Mouse (Mus musculus): ENCODE data around the gene Muc3. TPM values are rescaled to one million over a fixed set of nuclear protein-coding genes. Genes with fewer than 3 reads are reported as not detected.

Gene Muc3
- polyA plus RNA-seq, 1 experiment from 2014 or later = not detected

Other genes with a start within 250 kb of the Muc3 start
- 73.6 and 84.0 TPM in 2 replicates for gene Ift22, start 241.2 kb downstream of the Muc3 start, polyA plus RNA-seq (2016; fragmentation: Nextera tagmentation; extraction: Ambion mirVana)
- 262 and 277 TPM in 2 replicates for gene Fis1, start 196.0 kb downstream of the Muc3 start, polyA plus RNA-seq (2016; fragmentation: Nextera tagmentation; extraction: Ambion mirVana)
- 0.13 and 0.39 TPM in 2 replicates for gene Cldn15, start 182.7 kb downstream of the Muc3 start, polyA plus RNA-seq (2016; fragmentation: Nextera tagmentation; extraction: Ambion mirVana)
- 39.4 and 40.8 TPM in 2 replicates for gene Plod3, start 162.3 kb downstream of the Muc3 start, polyA plus RNA-seq (2016; fragmentation: Nextera tagmentation; extraction: Ambion mirVana)
- gene Znhit1, start 161.3 kb downstream of the Muc3 start, polyA plus RNA-seq (2016; fragmentation: Nextera tagmentation; extraction: Ambion mirVana) = 116 and 119 TPM in 2 replicates
- gene Vgf, start 122.9 kb downstream of the Muc3 start, polyA plus RNA-seq (2016; fragmentation: Nextera tagmentation; extraction: Ambion mirVana) = 0.16 TPM in 1 of 2 replicates, not detected in the other
- gene Ap1s1, start 103.2 kb downstream of the Muc3 start, polyA plus RNA-seq (2016; fragmentation: Nextera tagmentation; extraction: Ambion mirVana) = 155 and 170 TPM in 2 replicates
- 0.36 and 0.39 TPM in 2 replicates for gene Serpine1, start 77.1 kb downstream of the Muc3 start, polyA plus RNA-seq (2016; fragmentation: Nextera tagmentation; extraction: Ambion mirVana)
- gene Trim56, start 33.1 kb downstream of the Muc3 start, polyA plus RNA-seq (2016; fragmentation: Nextera tagmentation; extraction: Ambion mirVana) = 5.6 and 7.0 TPM in 2 replicates
- gene Muc3a, start 63.1 kb upstream of the Muc3 start, polyA plus RNA-seq (2016; fragmentation: Nextera tagmentation; extraction: Ambion mirVana) = not detected in 2 replicates
- 1.7 and 1.8 TPM in 2 replicates for gene Ache, start 138.2 kb upstream of the Muc3 start, polyA plus RNA-seq (2016; fragmentation: Nextera tagmentation; extraction: Ambion mirVana)
- gene Ufsp1, start 145.3 kb upstream of the Muc3 start, polyA plus RNA-seq (2016; fragmentation: Nextera tagmentation; extraction: Ambion mirVana) = 8.1 and 8.5 TPM in 2 replicates
- 200 and 201 TPM in 2 replicates for gene Srrt, start 158.4 kb upstream of the Muc3 start, polyA plus RNA-seq (2016; fragmentation: Nextera tagmentation; extraction: Ambion mirVana)
- gene Trip6, start 165.1 kb upstream of the Muc3 start, polyA plus RNA-seq (2016; fragmentation: Nextera tagmentation; extraction: Ambion mirVana) = 73.4 and 75.9 TPM in 2 replicates
- gene Slc12a9, start 184.3 kb upstream of the Muc3 start, polyA plus RNA-seq (2016; fragmentation: Nextera tagmentation; extraction: Ambion mirVana) = 10.4 and 10.6 TPM in 2 replicates
- 66.3 and 81.0 TPM in 2 replicates for gene Ephb4, start 200.8 kb upstream of the Muc3 start, polyA plus RNA-seq (2016; fragmentation: Nextera tagmentation; extraction: Ambion mirVana)